Mouse (Mus musculus): ENCODE data around the gene Cds1. TPM values are rescaled to one million over a fixed set of nuclear protein-coding genes. Genes with fewer than 3 reads are reported as not detected.
A peak's percentile ranks its signal among the peaks of the same experiment; 100 is the strongest.
"Not testable (repeated sequence)": the region's sequence is repeated elsewhere in the genome, so short reads cannot be mapped to it uniquely, and the experiment has no call there.

The Cds1 gene
- total RNA-seq, 2 experiments from 2014 or later, result 56.0 to 56.2 TPM

GRCm38 (mm10) chr5:101821491-101822310 lies 56.8 kb downstream of the Cds1 start:
- intact Hi-C loops (cut with DNase I), result no loop called here
- DNase-seq (ENCODE audit: extremely low spot score in 1 of 2, low spot score in 2 of 2), result no peak

GRCm38 (mm10) chr5:101822311-101822670 lies 57.4 kb downstream of the Cds1 start:
- DNase-seq (ENCODE audit: extremely low spot score in 1 of 2, low spot score in 2 of 2), result no peak
- intact Hi-C loops (cut with DNase I), result no loop called here

- intact Hi-C loops (cut with DNase I), result loop anchor here (5.0 kb wide), 1 partner anchor 58 kb away; the partner anchor contains the start of gene Cds1
- no peak for DNase-seq (ENCODE audit: extremely low spot score in 1 of 2, low spot score in 2 of 2)
Measured at GRCm38 (mm10) chr5:101825111-101825911, 60.4 kb downstream of the Cds1 start.

- DNase-seq (ENCODE audit: extremely low spot score in 1 of 2, low spot score in 2 of 2), result peak in 1 of 2 experiments; percentile 70
- intact Hi-C loops (cut with DNase I), result loop anchor here (5.0 kb wide), 1 partner anchor 59 kb away; the partner anchor contains the start of gene Cds1
Measured at GRCm38 (mm10) chr5:101826531-101826970, 61.6 kb downstream of the Cds1 start.

- intact Hi-C loops (cut with DNase I), result loop anchor here (5.0 kb wide), 1 partner anchor 60 kb away; the partner anchor contains the start of gene Cds1
- no peak for DNase-seq (ENCODE audit: extremely low spot score in 1 of 2, low spot score in 2 of 2)
Measured at GRCm38 (mm10) chr5:101827477-101827876, 62.5 kb downstream of the Cds1 start.

- no peak for DNase-seq (ENCODE audit: extremely low spot score in 1 of 2, low spot score in 2 of 2)
- intact Hi-C loops (cut with DNase I), result loop anchor here (5.0 kb wide), 1 partner anchor 62 kb away; the partner anchor contains the start of gene Cds1
Measured at GRCm38 (mm10) chr5:101828932-101829331, 64.0 kb downstream of the Cds1 start.

- no peak for DNase-seq (ENCODE audit: extremely low spot score in 1 of 2, low spot score in 2 of 2)
- intact Hi-C loops (cut with DNase I), result no loop called here
Measured at GRCm38 (mm10) chr5:101830180-101830579, 65.2 kb downstream of the Cds1 start.

- intact Hi-C loops (cut with DNase I), result no loop called here
- no peak for DNase-seq (ENCODE audit: extremely low spot score in 1 of 2, low spot score in 2 of 2)
Measured at GRCm38 (mm10) chr5:101832042-101832441, 67.1 kb downstream of the Cds1 start.

GRCm38 (mm10) chr5:101832991-101833390 lies 68.1 kb downstream of the Cds1 start:
- no peak for DNase-seq (ENCODE audit: extremely low spot score in 1 of 2, low spot score in 2 of 2)
- intact Hi-C loops (cut with DNase I), result no loop called here

- intact Hi-C loops (cut with DNase I), result no loop called here
- DNase-seq (ENCODE audit: extremely low spot score in 1 of 2, low spot score in 2 of 2), result peak in 1 of 2 experiments; percentile 24
Measured at GRCm38 (mm10) chr5:101833875-101834274, 68.9 kb downstream of the Cds1 start.

GRCm38 (mm10) chr5:101836221-101836620 lies 71.3 kb downstream of the Cds1 start:
- peak in 1 of 2 experiments; percentile 13 for DNase-seq (ENCODE audit: extremely low spot score in 1 of 2, low spot score in 2 of 2)
- intact Hi-C loops (cut with DNase I), result no loop called here

- not testable (repeated sequence) for DNase-seq (ENCODE audit: extremely low spot score in 1 of 2, low spot score in 2 of 2)
Measured at GRCm38 (mm10) chr5:101837605-101838004, 72.7 kb downstream of the Cds1 start.

GRCm38 (mm10) chr5:101840476-101840875 lies 75.5 kb downstream of the Cds1 start:
- intact Hi-C loops (cut with DNase I), result no loop called here
- no peak for DNase-seq (ENCODE audit: extremely low spot score in 1 of 2, low spot score in 2 of 2)

More at GRCm38 (mm10) chr5:101837605-101838004, 72.7 kb downstream of the Cds1 start:
- intact Hi-C loops (cut with DNase I), result not testable (repeated sequence)

GRCm38 (mm10) chr5:101845011-101845410 lies 80.1 kb downstream of the Cds1 start:
- intact Hi-C loops (cut with DNase I), result no loop called here
- no peak for DNase-seq (ENCODE audit: extremely low spot score in 1 of 2, low spot score in 2 of 2)

GRCm38 (mm10) chr5:101845930-101846329 lies 81.0 kb downstream of the Cds1 start:
- intact Hi-C loops (cut with DNase I), result no loop called here
- no peak for DNase-seq (ENCODE audit: extremely low spot score in 1 of 2, low spot score in 2 of 2)

GRCm38 (mm10) chr5:101847323-101847722 lies 82.4 kb downstream of the Cds1 start:
- DNase-seq (ENCODE audit: extremely low spot score in 1 of 2, low spot score in 2 of 2), result peak in 1 of 2 experiments; percentile 13
- intact Hi-C loops (cut with DNase I), result no loop called here

GRCm38 (mm10) chr5:101847762-101848161 lies 82.8 kb downstream of the Cds1 start:
- peak in 1 of 2 experiments; percentile 13 for DNase-seq (ENCODE audit: extremely low spot score in 1 of 2, low spot score in 2 of 2)
- intact Hi-C loops (cut with DNase I), result no loop called here

- intact Hi-C loops (cut with DNase I), result loop anchor here (5.0 kb wide), 1 partner anchor 61 kb away; no protein-coding TSS in a partner anchor
- peak in 1 of 2 experiments; percentile 6 for DNase-seq (ENCODE audit: extremely low spot score in 1 of 2, low spot score in 2 of 2)
Measured at GRCm38 (mm10) chr5:101851133-101851532, 86.2 kb downstream of the Cds1 start.

GRCm38 (mm10) chr5:101852116-101852680 lies 87.3 kb downstream of the Cds1 start:
- DNase-seq (ENCODE audit: extremely low spot score in 1 of 2, low spot score in 2 of 2), result peak in 1 of 2 experiments; percentile 15
- intact Hi-C loops (cut with DNase I), result loop anchor here (5.0 kb wide), 1 partner anchor 60 kb away; no protein-coding TSS in a partner anchor

All from left cerebral cortex, postnatal 10 days (tissue).